Mouse (Mus musculus) testis, adult 2 months (tissue): ENCODE measurements around the gene Tbcel. TPM values are rescaled to one million over a fixed set of nuclear protein-coding genes. Genes with fewer than 3 reads are reported as not detected.

Experiments used
- H3K27ac ChIP-seq: fragments of 200-500 bp; 2 replicates; pipeline ENCODE4 v1.5.1; 2012; ENCODE audit warnings: low read depth, low read length; ENCODE audit not compliant: control insufficient read depth, insufficient read depth
- H3K27me3 ChIP-seq: fragments of 200-500 bp; 2 replicates; pipeline ENCODE4 v1.6.1; 2012; ENCODE audit warnings: mild to moderate bottlenecking, low read length, moderate library complexity; ENCODE audit not compliant: control insufficient read depth, insufficient read depth
- H3K36me3 ChIP-seq: fragments of 200-500 bp; 2 replicates; pipeline ENCODE4 v1.6.1; 2012; ENCODE audit warnings: mild to moderate bottlenecking, low read length; ENCODE audit not compliant: control insufficient read depth, insufficient read depth
- H3K4me1 ChIP-seq: fragments of 200-500 bp; 2 replicates; pipeline ENCODE4 v1.6.1; 2012; ENCODE audit warnings: low read length; ENCODE audit not compliant: control insufficient read depth, insufficient read depth
- H3K4me3 ChIP-seq: fragments of 200-500 bp; 2 replicates; pipeline ENCODE4 v1.5.1; 2012; ENCODE audit warnings: low read depth, mild to moderate bottlenecking, low read length, moderate library complexity, mixed read lengths; ENCODE audit not compliant: control insufficient read depth
- CTCF ChIP-seq: fragments of 200-500 bp; IDR thresholded peaks from 2 replicates; pipeline ENCODE4 v1.5.1; 2012; ENCODE audit warnings: low read depth, mild to moderate bottlenecking, inconsistent platforms, low read length, moderate library complexity; ENCODE audit not compliant: control insufficient read depth, insufficient read depth, insufficient replicate concordance
- POLR2A ChIP-seq: fragments of 200-500 bp; IDR thresholded peaks from 2 replicates; pipeline ENCODE4 v1.6.1; 2012; ENCODE audit warnings: low read depth, mild to moderate bottlenecking, inconsistent platforms, low read length, moderate library complexity; ENCODE audit not compliant: control insufficient read depth
- polyA plus RNA-seq: library from polyadenylated mRNA; depleted of rRNA; stranded (reverse); fragments of >200 nt; gene quantifications from 2 replicates; pipeline ENCODE4 v1.2.3, GENCODE M21; 2012; rRNA removed

Tbcel gene
- 29.9 and 34.0 TPM in 2 replicates for polyA plus RNA-seq

DNA sequence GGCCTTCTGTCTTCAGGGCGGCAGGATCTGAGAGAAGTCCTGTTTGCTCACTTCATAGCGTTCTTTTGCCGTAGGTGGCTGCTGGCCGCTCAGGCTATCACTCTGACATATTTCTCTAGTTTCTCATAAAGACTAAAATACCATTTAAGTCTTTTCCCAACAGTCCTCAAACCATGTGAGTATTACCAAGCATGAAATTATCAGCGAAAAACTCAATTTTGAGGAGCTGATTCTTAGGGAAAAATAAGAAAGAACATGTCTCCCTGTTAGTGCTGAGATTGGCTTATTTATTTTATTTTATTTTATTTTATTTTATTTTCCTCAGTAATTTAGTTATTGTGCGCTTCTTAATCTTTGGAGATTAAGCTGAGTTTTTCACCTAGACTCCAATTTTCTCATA lies at the start of gene Tbcel:
TSS of gene Tbcel (minus strand) at position 101 of the 400 bp plus-strand sequence.
- TF ChIP-seq POLR2A: no peak
- no peak for TF ChIP-seq CTCF
- no peaks in the 10 kb centered on the region for H3K4me1 ChIP-seq
- H3K36me3 ChIP-seq: no peaks in the 10 kb centered on the region
- H3K27me3 ChIP-seq: no peaks in the 10 kb centered on the region
- H3K27ac ChIP-seq: no peak within 1 kb of the TSS
- H3K4me3 ChIP-seq: no peak within 1 kb of the TSS

DNA sequence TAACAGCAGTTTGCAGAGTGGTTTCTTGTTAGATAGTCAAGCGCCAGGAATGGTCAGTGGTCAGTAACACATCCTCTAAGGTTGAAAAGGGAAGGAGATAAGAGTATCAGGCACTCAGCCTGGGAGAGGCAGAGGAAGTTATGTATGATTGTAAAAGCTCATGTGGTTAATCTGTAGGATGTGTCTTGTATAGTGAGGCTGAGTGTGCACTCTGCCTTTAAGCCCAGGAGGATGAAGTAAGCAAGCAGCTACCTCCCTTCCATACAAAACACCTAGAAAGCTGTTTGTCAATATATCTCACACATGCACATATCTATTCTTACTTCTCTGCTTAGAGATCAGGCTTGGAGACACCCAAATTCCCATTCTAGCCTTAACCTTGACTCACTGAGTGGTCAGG lies 47.6 kb upstream of the Tbcel start:
- no peak for TF ChIP-seq CTCF
- no peak for TF ChIP-seq POLR2A
- Histone ChIP-seq H3K27me3 (no peaks in the 10 kb centered on the region), H3K27ac (no peak overlapping the region), H3K36me3 (no peaks in the 10 kb centered on the region), H3K4me1 (no peaks in the 10 kb centered on the region), H3K4me3 (no peak overlapping the region)

DNA sequence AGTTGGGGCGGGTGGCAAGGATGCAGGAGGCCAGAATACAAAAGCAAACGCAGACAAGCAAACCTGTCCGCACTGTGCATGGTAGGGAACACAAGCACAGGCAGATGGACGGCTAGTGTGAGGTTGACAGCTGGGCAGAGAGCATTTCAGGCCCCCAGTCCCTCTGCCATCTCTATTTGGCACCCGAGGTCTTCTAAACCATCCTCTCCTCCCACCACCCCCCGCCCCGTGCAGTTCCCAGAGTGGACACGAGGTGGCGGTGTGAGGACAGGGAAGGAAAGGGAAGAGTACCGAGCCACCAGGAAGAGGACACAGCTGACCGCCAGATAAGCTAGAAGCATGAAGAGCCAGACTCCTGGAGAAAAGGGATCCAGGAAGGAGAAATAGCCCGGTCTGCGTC lies 42.5 kb upstream of the Tbcel start:
- Histone ChIP-seq H3K4me3 (no peak overlapping the region), H3K4me1 (no peaks in the 10 kb centered on the region), H3K27ac (no peak overlapping the region), H3K27me3 (no peaks in the 10 kb centered on the region), H3K36me3 (no peaks in the 10 kb centered on the region)
- TF ChIP-seq CTCF: peak; percentile 78
- TF ChIP-seq POLR2A: no peak

DNA sequence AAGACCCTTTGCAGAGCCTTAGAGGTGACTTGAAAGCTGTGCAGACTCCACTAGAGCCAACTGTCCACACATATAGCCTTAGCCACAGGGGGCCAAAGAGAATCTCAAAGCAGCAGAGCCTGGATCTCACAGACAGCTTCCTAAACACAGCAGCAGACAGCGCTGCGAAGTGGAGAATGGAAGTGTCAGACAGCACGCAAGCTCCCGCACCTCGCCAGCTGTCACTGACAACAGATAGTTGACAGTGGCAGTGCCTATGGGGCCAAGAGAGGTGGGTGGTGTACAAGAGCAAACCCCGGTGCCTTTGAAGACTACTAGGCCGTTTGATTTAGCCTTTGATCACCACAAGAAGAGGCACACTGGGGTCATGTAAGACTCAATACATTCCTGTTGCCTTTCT lies 41.4 kb upstream of the Tbcel start:
- TF ChIP-seq POLR2A: no peak
- no peak for TF ChIP-seq CTCF
- Histone ChIP-seq H3K4me1 (no peaks in the 10 kb centered on the region), H3K27me3 (no peaks in the 10 kb centered on the region), H3K36me3 (no peaks in the 10 kb centered on the region), H3K27ac (no peak overlapping the region), H3K4me3 (no peak overlapping the region)

DNA sequence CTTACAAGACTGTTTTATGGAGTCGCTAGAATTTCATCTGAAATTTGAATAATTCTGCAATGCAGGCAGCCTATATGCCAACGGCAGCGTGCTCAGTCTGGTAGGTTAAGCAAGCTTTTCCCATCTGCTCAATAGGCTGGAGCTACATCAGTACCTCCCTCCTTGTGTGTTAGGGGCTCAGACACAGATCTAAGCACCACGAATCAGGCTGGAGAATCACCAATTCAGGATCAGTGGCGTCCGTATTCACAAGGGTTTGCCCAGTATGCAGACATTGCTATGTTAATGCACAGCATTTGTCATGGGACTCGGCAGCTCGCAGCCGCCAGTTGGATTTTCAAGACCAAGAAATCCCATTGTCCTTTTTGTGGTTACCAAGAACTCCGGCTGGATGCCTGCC lies 36.9 kb upstream of the Tbcel start:
- Histone ChIP-seq H3K27me3 (no peaks in the 10 kb centered on the region), H3K27ac (no peak overlapping the region), H3K4me1 (no peaks in the 10 kb centered on the region), H3K4me3 (no peak overlapping the region), H3K36me3 (no peaks in the 10 kb centered on the region)
- TF ChIP-seq CTCF (no peak), POLR2A (no peak)

DNA sequence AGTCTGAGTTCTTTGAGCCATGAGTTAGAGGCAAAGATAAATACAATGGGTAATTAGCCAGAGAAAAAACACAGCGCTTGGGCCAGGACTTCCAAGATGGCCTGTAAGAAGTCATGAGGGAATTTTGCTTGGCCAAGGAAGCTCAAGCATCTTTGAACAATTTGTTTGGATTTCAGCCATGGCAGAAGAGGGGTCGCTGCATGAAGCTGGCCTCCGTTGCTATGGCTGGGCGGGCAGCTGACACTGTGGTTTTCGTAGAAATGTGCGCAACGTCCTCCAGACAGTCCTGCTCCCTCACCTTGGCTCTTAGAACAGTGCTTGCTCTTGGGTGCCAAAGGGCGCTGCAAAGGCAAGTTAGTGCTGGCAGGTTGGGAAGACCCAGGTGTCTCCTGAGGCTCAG lies 25.9 kb upstream of the Tbcel start:
- Histone ChIP-seq H3K4me3 (no peak overlapping the region), H3K36me3 (no peaks in the 10 kb centered on the region), H3K4me1 (no peaks in the 10 kb centered on the region), H3K27me3 (no peaks in the 10 kb centered on the region), H3K27ac (no peak overlapping the region)
- TF ChIP-seq POLR2A (no peak), CTCF (no peak)

DNA sequence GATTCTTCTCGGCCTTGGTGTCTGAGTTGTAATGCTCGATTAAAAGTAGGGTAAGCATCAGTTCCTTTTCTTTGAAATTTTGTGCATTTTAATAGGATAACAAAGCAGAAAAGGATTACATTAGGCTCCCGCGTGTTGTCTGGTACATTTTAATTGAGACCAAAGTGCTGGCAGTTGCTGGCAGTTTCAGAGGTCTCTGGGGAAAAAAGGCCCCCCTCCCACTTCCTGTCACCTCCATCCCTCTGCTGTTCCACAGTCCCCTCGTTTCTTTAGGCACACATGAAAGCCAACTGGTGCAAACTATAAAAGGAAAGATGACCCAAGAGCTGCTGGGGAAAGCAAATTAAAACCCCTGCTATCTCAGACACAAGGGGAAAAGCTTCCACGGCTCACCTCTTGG lies 25.4 kb upstream of the Tbcel start:
- no peaks in the 10 kb centered on the region for H3K4me1 ChIP-seq
- no peak for TF ChIP-seq POLR2A
- TF ChIP-seq CTCF: no peak
- no peak overlapping the region for H3K4me3 ChIP-seq
- H3K36me3 ChIP-seq: no peaks in the 10 kb centered on the region
- no peaks in the 10 kb centered on the region for H3K27me3 ChIP-seq
- H3K27ac ChIP-seq: no peak overlapping the region

DNA sequence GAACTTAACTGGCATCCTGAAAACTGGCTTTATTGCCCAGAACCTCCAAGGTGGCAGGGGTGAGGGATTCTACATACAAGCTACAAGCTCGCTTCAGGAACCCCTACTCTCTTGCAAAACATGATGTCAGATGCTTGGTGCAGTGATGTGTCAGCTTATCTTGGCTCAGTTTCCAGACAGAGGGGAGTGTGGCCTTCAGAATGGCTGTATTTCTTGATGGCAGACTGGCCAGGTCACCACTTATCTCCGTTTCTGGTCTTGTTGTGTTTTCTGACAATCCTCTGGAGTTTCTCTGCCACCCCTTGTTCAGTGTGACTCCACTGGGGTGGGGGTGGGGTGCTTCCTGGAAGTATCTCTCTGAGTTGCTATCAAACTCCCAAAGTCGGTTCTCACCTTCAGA lies 24.3 kb upstream of the Tbcel start:
- Histone ChIP-seq H3K4me3 (no peak overlapping the region), H3K4me1 (no peaks in the 10 kb centered on the region), H3K27me3 (no peaks in the 10 kb centered on the region), H3K27ac (no peak overlapping the region), H3K36me3 (no peaks in the 10 kb centered on the region)
- TF ChIP-seq CTCF (no peak), POLR2A (no peak)
